Mouse (Mus musculus): ENCODE measurements around the gene Cd300lf. TPM values are rescaled to one million over a fixed set of nuclear protein-coding genes. Genes with fewer than 3 reads are reported as not detected.

Gene Cd300lf
- polyA plus RNA-seq, 1 experiment from 2014 or later: not detected

- Histone ChIP-seq H3K36me3 (replicated peaks; ENCODE audit: control insufficient read depth, insufficient read depth, low read depth, low read length) (no peaks in the 10 kb centered on the region), H3K9me3 (replicated peaks; ENCODE audit: control insufficient read depth, low read length) (no peaks in the 10 kb centered on the region), H3K4me3 (ENCODE audit: low read depth, low read length) (no peak overlapping the region), H3K27ac (replicated peaks; ENCODE audit: low read depth, low read length) (peak overlapping the region; percentile 11; the same call in 1 of the 2 replicates), H3K4me1 (ENCODE audit: control insufficient read depth, insufficient read depth, low read length) (peaks cover 17% of the 10 kb centered on the region), H3K27me3 (ENCODE audit: control insufficient read depth, insufficient read depth, low read length) (peaks cover 7% of the 10 kb centered on the region; the same call in 1 of the 2 replicates), H3K9ac (replicated peaks; ENCODE audit: low read length) (peak overlapping the region; percentile 5; the same call in 1 of the 2 replicates), H3K4me2 (ENCODE audit: low read depth, low read length) (no peak overlapping the region)
- WGBS: 9% methylated on average over 16 of the region's 16 CpGs
- ATAC-seq (replicated peaks; ENCODE audit: insufficient number of reproducible peaks, low FRiP score, low TSS enrichment, low read depth) (peak; percentile 35; the same call in 1 of the 2 replicates), DNase-seq (ENCODE audit: low spot score) (peak; percentile 67)
These were observed 40.0 kb upstream of the Cd300lf start for GRCm38 (mm10) chr11:115173549-115174339.

DNA sequence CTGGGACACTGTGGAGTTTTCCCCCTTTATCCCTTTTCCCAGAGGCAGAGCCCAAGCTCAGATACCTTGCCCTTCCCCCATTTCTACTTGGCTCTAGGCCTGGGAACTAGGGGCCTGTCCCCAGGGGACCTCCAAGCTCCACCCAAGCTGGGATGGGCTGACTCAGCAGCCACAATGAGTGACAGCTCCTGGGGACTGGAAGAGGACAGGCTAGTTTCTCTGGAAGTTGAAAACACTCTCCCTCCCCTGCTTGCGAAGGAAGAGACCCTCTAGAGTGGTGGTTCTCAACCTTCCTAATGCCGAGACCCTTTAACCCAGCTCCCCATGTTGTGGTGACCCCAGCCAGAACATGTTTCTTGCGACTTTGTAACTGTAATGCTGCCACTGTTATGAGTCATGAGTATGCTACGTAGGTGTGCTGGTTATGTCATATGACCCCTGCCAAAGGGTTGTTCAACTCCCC is 39.1 kb upstream of the Cd300lf start:
- Histone ChIP-seq H3K4me3 (ENCODE audit: low read depth, low read length) (no peak overlapping the region), H3K36me3 (replicated peaks; ENCODE audit: control insufficient read depth, insufficient read depth, low read depth, low read length) (no peaks in the 10 kb centered on the region), H3K4me2 (ENCODE audit: low read depth, low read length) (no peak overlapping the region; the same call in 1 of the 2 replicates), H3K9me3 (replicated peaks; ENCODE audit: control insufficient read depth, low read length) (no peaks in the 10 kb centered on the region), H3K27me3 (ENCODE audit: control insufficient read depth, insufficient read depth, low read length) (peaks cover 7% of the 10 kb centered on the region; the same call in 1 of the 2 replicates), H3K4me1 (ENCODE audit: control insufficient read depth, insufficient read depth, low read length) (peaks cover 17% of the 10 kb centered on the region), H3K9ac (replicated peaks; ENCODE audit: low read length) (no peak overlapping the region), H3K27ac (replicated peaks; ENCODE audit: low read depth, low read length) (no peak overlapping the region)
- WGBS: 20% methylated on average over 4 of the region's 4 CpGs
- ATAC-seq (replicated peaks; ENCODE audit: insufficient number of reproducible peaks, low FRiP score, low TSS enrichment, low read depth) (no peak), DNase-seq (ENCODE audit: low spot score) (peak; percentile 39)

DNA sequence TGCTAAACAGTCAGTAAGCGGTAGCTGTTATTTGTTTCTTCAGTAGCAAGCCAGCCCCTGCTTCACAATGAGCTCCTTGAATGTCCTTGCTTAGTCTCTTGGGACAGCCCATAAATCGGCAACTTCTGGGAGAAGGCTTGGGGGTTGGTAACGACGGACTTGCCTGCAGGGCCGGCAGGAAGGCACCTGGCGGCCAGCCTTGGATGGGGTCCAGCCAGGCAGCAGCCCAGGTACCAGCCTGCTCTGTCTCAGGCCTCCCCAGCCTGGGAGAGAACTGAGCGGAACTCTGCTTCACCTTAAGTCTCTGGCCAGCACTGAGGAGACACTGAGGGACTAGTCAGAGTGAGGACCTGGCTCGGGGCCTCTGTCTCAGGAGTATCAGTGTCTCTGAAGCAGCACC is 37.3 kb upstream of the Cd300lf start:
- H3K9ac ChIP-seq (replicated peaks; ENCODE audit: low read length): no peak overlapping the region
- no peak for ATAC-seq (replicated peaks; ENCODE audit: insufficient number of reproducible peaks, low FRiP score, low TSS enrichment, low read depth)
- no peak overlapping the region for H3K27ac ChIP-seq (replicated peaks; ENCODE audit: low read depth, low read length)
- no peak for DNase-seq (ENCODE audit: low spot score)
- 43% methylated on average over 8 of the region's 8 CpGs for WGBS
- peaks cover 7% of the 10 kb centered on the region; the same call in 1 of the 2 replicates for H3K27me3 ChIP-seq (ENCODE audit: control insufficient read depth, insufficient read depth, low read length)
- no peaks in the 10 kb centered on the region for H3K9me3 ChIP-seq (replicated peaks; ENCODE audit: control insufficient read depth, low read length)
- no peak overlapping the region for H3K4me2 ChIP-seq (ENCODE audit: low read depth, low read length)
- peaks cover 14% of the 10 kb centered on the region for H3K4me1 ChIP-seq (ENCODE audit: control insufficient read depth, insufficient read depth, low read length)
- H3K4me3 ChIP-seq (ENCODE audit: low read depth, low read length): no peak overlapping the region
- H3K36me3 ChIP-seq (replicated peaks; ENCODE audit: control insufficient read depth, insufficient read depth, low read depth, low read length): no peaks in the 10 kb centered on the region

DNA sequence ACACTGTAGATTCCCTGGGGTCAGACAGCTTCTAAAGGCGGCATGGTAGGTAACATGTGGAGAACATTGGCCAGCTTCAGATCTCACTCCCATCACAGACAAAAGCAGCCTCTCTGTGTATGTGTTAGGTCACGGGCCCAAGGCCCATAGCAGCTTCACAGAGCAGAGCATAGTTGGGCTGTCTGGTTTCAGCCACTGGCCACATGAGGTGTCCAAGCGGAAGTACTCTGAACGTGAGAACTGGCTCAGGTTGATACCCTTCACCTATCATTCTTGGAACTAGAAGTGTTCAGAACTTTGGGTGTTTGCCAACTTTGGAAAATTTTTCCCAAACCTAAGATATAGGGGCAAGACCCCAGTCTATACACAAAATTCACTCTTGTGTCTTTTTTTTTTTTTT is 35.6 kb upstream of the Cd300lf start:
- DNase-seq (ENCODE audit: low spot score): no peak
- Histone ChIP-seq H3K27me3 (ENCODE audit: control insufficient read depth, insufficient read depth, low read length) (peaks cover 15% of the 10 kb centered on the region), H3K9ac (replicated peaks; ENCODE audit: low read length) (no peak overlapping the region), H3K4me3 (ENCODE audit: low read depth, low read length) (no peak overlapping the region), H3K27ac (replicated peaks; ENCODE audit: low read depth, low read length) (no peak overlapping the region), H3K4me1 (ENCODE audit: control insufficient read depth, insufficient read depth, low read length) (peaks cover 9% of the 10 kb centered on the region), H3K4me2 (ENCODE audit: low read depth, low read length) (no peak overlapping the region), H3K36me3 (replicated peaks; ENCODE audit: control insufficient read depth, insufficient read depth, low read depth, low read length) (no peaks in the 10 kb centered on the region), H3K9me3 (replicated peaks; ENCODE audit: control insufficient read depth, low read length) (no peaks in the 10 kb centered on the region)
- 88% methylated on average over 4 of the region's 4 CpGs for WGBS
- ATAC-seq (replicated peaks; ENCODE audit: insufficient number of reproducible peaks, low FRiP score, low TSS enrichment, low read depth): no peak

GRCm38 (mm10) chr11:115167631-115168249 is 33.9 kb upstream of the Cd300lf start:
- H3K27me3 ChIP-seq (ENCODE audit: control insufficient read depth, insufficient read depth, low read length): peaks cover 19% of the 10 kb centered on the region
- H3K4me2 ChIP-seq (ENCODE audit: low read depth, low read length): no peak overlapping the region
- H3K9me3 ChIP-seq (replicated peaks; ENCODE audit: control insufficient read depth, low read length): no peaks in the 10 kb centered on the region
- no peak overlapping the region for H3K27ac ChIP-seq (replicated peaks; ENCODE audit: low read depth, low read length)
- WGBS: 75% methylated on average over 8 of the region's 8 CpGs
- H3K9ac ChIP-seq (replicated peaks; ENCODE audit: low read length): no peak overlapping the region
- no peak overlapping the region for H3K4me3 ChIP-seq (ENCODE audit: low read depth, low read length)
- no peak for ATAC-seq (replicated peaks; ENCODE audit: insufficient number of reproducible peaks, low FRiP score, low TSS enrichment, low read depth)
- peaks cover 4% of the 10 kb centered on the region for H3K4me1 ChIP-seq (ENCODE audit: control insufficient read depth, insufficient read depth, low read length)
- no peaks in the 10 kb centered on the region for H3K36me3 ChIP-seq (replicated peaks; ENCODE audit: control insufficient read depth, insufficient read depth, low read depth, low read length)
- DNase-seq (ENCODE audit: low spot score): no peak

DNA sequence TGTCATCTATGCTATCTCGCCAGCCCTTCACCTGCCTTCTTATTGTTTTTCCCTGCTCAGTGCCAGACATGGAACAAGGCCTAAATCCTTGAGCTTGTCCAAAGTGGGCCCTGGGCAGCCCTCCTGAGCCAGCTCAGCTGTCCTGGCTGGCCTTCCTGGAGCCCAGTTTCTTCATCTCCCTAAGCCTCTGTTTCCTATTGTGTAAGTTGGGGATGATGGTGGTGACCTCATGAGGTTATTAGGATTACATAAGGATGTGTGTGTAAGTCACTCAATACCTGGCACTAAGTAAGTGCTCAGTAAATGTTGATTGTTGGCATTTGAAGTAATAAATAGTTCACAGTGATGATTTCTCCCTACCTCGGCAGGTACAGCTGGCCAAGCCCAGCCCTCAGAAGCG is 33.0 kb upstream of the Cd300lf start:
- no peak overlapping the region for H3K27ac ChIP-seq (replicated peaks; ENCODE audit: low read depth, low read length)
- 82% methylated on average over 3 of the region's 3 CpGs for WGBS
- H3K4me3 ChIP-seq (ENCODE audit: low read depth, low read length): no peak overlapping the region
- H3K9ac ChIP-seq (replicated peaks; ENCODE audit: low read length): no peak overlapping the region
- no peaks in the 10 kb centered on the region for H3K4me1 ChIP-seq (ENCODE audit: control insufficient read depth, insufficient read depth, low read length)
- H3K4me2 ChIP-seq (ENCODE audit: low read depth, low read length): no peak overlapping the region
- DNase-seq (ENCODE audit: low spot score) (no peak), ATAC-seq (replicated peaks; ENCODE audit: insufficient number of reproducible peaks, low FRiP score, low TSS enrichment, low read depth) (no peak)
- H3K36me3 ChIP-seq (replicated peaks; ENCODE audit: control insufficient read depth, insufficient read depth, low read depth, low read length): no peaks in the 10 kb centered on the region
- no peaks in the 10 kb centered on the region for H3K9me3 ChIP-seq (replicated peaks; ENCODE audit: control insufficient read depth, low read length)
- H3K27me3 ChIP-seq (ENCODE audit: control insufficient read depth, insufficient read depth, low read length): peaks cover 24% of the 10 kb centered on the region

GRCm38 (mm10) chr11:115164976-115165374 is 31.2 kb upstream of the Cd300lf start:
- H3K4me1 ChIP-seq (ENCODE audit: control insufficient read depth, insufficient read depth, low read length): no peaks in the 10 kb centered on the region
- H3K4me2 ChIP-seq (ENCODE audit: low read depth, low read length): peak overlapping the region; percentile 70
- WGBS: 4% methylated on average over 9 of the region's 9 CpGs
- no peak overlapping the region; the same call in 1 of the 2 replicates for H3K9ac ChIP-seq (replicated peaks; ENCODE audit: low read length)
- H3K27me3 ChIP-seq (ENCODE audit: control insufficient read depth, insufficient read depth, low read length): peaks cover 26% of the 10 kb centered on the region
- DNase-seq (ENCODE audit: low spot score) (no peak), ATAC-seq (replicated peaks; ENCODE audit: insufficient number of reproducible peaks, low FRiP score, low TSS enrichment, low read depth) (no peak)
- H3K4me3 ChIP-seq (ENCODE audit: low read depth, low read length): peak overlapping the region; percentile 48
- no peaks in the 10 kb centered on the region for H3K9me3 ChIP-seq (replicated peaks; ENCODE audit: control insufficient read depth, low read length)
- no peaks in the 10 kb centered on the region for H3K36me3 ChIP-seq (replicated peaks; ENCODE audit: control insufficient read depth, insufficient read depth, low read depth, low read length)
- H3K27ac ChIP-seq (replicated peaks; ENCODE audit: low read depth, low read length): no peak overlapping the region

All from embryonic facial prominence, embryonic 11.5 days (tissue).